Mouse (Mus musculus): ENCODE measurements around the gene Tbck.

DNA sequence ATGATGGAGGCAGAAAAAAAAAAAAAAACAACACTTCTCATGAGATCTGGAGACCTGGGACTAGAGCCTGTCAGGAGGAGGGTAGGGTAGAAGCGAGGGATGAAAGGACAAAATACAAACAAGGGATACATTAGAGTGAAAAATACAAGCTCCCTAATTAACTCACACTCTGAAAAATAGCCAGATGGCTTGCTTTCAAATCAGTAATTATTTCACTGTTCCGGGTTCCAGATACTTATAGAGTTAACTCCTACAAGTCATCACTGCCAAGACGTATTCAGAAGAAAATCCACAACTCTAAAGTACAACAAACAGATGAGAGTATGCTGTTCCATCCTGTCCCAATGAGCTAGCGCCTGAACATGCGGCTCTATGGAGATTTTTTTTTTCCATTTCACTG is 33.8 kb upstream of the Tbck start:
- TF ChIP-seq POLR2A (IDR thresholded peaks at IDR 0.05; ENCODE audit: low read depth, low read length) (no peak), CTCF (conservative IDR thresholded peaks at IDR 0.05; ENCODE audit: insufficient read depth, insufficient read length, low read depth, low read length) (no peak)

Data from kidney, adult 2 months (tissue).